Mouse (Mus musculus) brain, adult 2 months (tissue): ENCODE measurements at regions not wholly inside any gene's neighbourhood (a gene's known extent, or its start where the extent isn't known, plus 50 kb on each side); places are given as distances from the start of the nearest gene placed in this dataset.

Experiments
- DNase-seq: peaks from one replicate; pipeline ENCODE4 v3.0.0; 2011; ENCODE audit warnings: low read depth, low spot score

GRCm38 (mm10) chrX:52221016-52221415 lies 56.0 kb upstream of the Gpc4 start:
- DNase-seq, result no peak

GRCm38 (mm10) chrX:52217189-52217789 lies 52.2 kb upstream of the Gpc4 start:
- DNase-seq, result peak; percentile 12
